Mouse (Mus musculus): ENCODE data around the gene S1pr5.

DNA sequence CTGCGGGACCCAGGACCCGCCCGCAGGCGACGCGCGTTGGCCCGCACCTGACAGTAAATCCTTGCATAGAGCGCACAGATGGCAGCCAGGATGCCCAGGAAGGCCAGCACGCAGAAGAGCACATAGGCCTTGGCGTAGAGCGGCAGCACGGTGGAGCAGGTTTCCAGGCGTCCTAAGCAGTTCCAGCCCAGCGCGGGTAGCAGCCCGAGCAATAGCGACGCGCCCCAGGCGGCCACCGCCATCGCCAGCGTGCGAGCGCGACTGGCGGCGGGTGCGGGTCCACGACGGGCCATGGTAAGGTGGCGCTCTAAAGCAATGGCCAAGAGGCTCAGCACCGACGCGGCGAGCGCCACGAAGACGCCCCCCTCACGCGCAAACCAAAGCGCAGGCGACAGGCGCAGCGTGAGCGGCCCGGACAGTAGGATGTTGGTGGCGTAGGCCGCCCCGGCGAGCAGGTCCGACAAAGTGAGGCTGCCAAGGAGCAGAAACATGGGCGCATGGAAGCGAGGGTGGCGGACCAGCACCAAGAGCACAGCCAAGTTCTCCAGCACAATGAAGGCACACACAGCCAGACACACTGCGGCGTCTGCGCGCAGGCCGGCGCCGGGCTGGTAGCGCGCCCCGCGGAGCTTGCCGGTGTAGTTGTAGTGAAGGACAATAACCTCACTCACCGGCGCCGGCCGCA lies 3.7 kb downstream of the S1pr5 start:
- no peak for TF ChIP-seq EP300 (IDR thresholded peaks at IDR 0.05; ENCODE audit: low read depth in 1 of 2, low read length in 2 of 2)
- TF ChIP-seq GABPA (IDR thresholded peaks at IDR 0.05; ENCODE audit: low read depth, low read length): no peak
- no peak for TF ChIP-seq CTCF (IDR thresholded peaks at IDR 0.05 in 2 of 3, conservative IDR thresholded peaks at IDR 0.05 in 1 of 3; ENCODE audit: control insufficient read depth in 1 of 3, insufficient read depth in 1 of 3, low read depth in 2 of 3, low read length in 3 of 3, poor library complexity in 1 of 3, severe bottlenecking in 1 of 3)
- no peak for TF ChIP-seq POLR2A (IDR thresholded peaks at IDR 0.05; ENCODE audit: control insufficient read depth in 1 of 2, insufficient read depth in 1 of 2, low read depth in 1 of 2, low read length in 2 of 2, poor library complexity in 1 of 2)
- TF ChIP-seq MAZ (IDR thresholded peaks at IDR 0.05; ENCODE audit: low read depth, low read length): no peak
- no peak for TF ChIP-seq UBTF (IDR thresholded peaks at IDR 0.05; ENCODE audit: borderline replicate concordance, insufficient read depth, low read depth, low read length)
- no peak for TF ChIP-seq MAX (IDR thresholded peaks at IDR 0.05; ENCODE audit: low read length)
- TF ChIP-seq JUND (IDR thresholded peaks at IDR 0.05; ENCODE audit: low read depth, low read length): no peak
- no peak for TF ChIP-seq ZMIZ1 (IDR thresholded peaks at IDR 0.05; ENCODE audit: low read depth, low read length)
- no peak for TF ChIP-seq HCFC1 (IDR thresholded peaks at IDR 0.05; ENCODE audit: low read depth, low read length)
- no peak for TF ChIP-seq CHD2 (IDR thresholded peaks at IDR 0.05; ENCODE audit: low read length)
- no peak for TF ChIP-seq TBP (IDR thresholded peaks at IDR 0.05; ENCODE audit: low read depth, low read length)
- no peak for TF ChIP-seq MEF2A (IDR thresholded peaks at IDR 0.05; ENCODE audit: extremely low read depth, insufficient replicate concordance, low read depth, low read length, poor library complexity, severe bottlenecking)
- TF ChIP-seq MYC (IDR thresholded peaks at IDR 0.05; ENCODE audit: low read depth, low read length): no peak

All from MEL (cell line).